Mouse (Mus musculus): ENCODE data around the gene Akt1. TPM values are rescaled to one million over a fixed set of nuclear protein-coding genes. Genes with fewer than 3 reads are reported as not detected.

The Akt1 gene
- polyA plus RNA-seq (2016; fragmentation: Nextera tagmentation; extraction: Ambion mirVana), result 76.6 and 81.8 TPM in 2 replicates

DNA sequence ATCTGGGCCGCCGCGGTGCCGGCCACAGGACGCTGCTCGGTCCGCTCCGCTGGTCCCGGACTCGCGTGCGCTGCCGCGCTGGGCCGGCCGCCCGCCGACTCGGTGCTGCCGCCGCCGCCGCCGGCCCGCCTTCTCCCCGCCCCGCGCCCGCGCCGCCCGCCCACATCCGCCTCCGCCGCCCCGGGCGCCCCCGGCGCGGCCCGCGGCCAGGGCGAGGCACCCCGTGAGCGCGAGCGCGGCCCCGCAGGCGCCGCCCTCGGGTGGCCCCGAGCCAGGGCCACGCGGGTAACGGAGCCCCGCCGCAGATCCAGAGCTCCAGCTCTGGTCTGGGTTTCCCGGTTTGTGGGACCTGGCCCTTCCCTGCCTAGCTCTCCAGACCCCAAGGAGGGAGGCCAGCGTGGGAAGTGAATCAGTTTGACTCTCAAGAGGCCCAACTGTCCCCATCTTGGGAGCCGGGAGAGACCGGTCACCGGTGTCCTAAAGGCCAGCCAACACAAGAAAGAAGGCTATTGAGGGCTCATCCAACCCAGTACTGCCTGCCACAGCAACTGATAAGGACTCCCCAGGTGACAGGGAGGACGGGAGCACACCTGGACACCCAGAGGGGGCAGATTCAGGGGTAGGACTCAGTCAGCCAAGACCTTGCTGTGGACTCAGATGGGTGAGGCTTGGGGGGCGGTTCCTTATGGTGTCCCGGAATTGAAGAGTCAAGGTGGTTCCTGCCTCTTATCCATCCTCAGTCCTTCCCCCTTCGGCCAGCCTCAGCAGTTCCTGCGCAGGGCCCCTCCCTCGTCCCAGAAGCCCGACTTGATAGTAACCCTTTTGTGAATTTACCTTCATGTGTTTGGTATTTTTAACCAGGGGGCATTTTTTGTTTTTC is at the start of gene Akt1:
Akt1 (minus strand) TSS at position 753 of the 880 bp plus-strand sequence.
- Histone ChIP-seq H3K4me3 (peak within 1 kb of the TSS; percentile 90), H3K9ac (peak within 1 kb of the TSS; percentile 94), H3K36me3 (peaks cover 25% of the 10 kb centered on the region), H3K4me1 (peaks cover 71% of the 10 kb centered on the region), H3K9me3 (replicated peaks) (no peaks in the 10 kb centered on the region), H3K27ac (peak within 1 kb of the TSS; percentile 87), H3K27me3 (replicated peaks) (peaks cover 35% of the 10 kb centered on the region), H3K4me2 (peak within 1 kb of the TSS; percentile 98)
- ATAC-seq, result peak; percentile 65
- WGBS (ENCODE audit: insufficient replicate concordance), result under 1% methylated on average over 53 of the region's 70 CpGs

DNA sequence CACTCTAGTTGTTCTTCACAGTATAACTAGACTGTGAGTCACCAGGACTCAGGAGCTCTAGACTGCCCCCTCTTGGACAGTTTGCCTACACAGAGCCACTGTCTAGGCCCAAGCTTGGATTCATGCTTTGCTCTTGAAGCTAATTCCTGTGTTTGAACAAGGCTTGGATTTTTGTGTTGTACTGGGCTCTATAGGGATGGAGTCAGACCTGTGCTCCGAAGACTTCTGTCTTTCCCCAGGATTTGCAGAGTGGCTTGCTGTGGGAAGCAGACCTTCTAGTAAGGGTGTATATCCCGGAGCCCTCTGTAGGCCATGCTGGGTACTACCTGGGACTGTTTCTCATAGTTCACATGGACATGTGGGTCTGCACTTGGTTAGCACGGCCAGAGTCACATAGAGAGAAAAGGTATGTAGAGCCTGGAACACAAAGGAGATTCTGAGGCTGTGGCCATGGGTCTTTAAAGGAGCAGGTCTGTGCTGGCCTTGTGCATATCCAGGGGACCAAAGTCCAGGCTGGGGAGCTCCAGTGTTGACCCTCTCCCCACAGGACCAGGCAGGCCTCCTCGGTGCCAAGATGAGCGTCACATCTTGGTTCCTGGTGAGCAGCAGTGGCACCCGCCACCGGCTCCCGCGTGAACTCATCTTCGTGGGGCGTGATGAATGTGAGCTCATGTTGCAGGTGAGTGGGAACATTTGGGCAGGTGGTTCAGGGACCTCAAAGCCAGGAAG is 49.6 kb upstream of the Akt1 start:
- H3K27ac ChIP-seq, result no peak overlapping the region
- no peak overlapping the region for H3K4me3 ChIP-seq
- no peaks in the 10 kb centered on the region for H3K9me3 ChIP-seq (replicated peaks)
- peaks cover 72% of the 10 kb centered on the region for H3K27me3 ChIP-seq (replicated peaks)
- ATAC-seq, result no peak
- no peak overlapping the region for H3K4me2 ChIP-seq
- no peaks in the 10 kb centered on the region for H3K36me3 ChIP-seq
- WGBS (ENCODE audit: insufficient replicate concordance), result 60% methylated on average over 11 of the region's 11 CpGs
- H3K9ac ChIP-seq, result no peak overlapping the region
- peaks cover 15% of the 10 kb centered on the region for H3K4me1 ChIP-seq

DNA sequence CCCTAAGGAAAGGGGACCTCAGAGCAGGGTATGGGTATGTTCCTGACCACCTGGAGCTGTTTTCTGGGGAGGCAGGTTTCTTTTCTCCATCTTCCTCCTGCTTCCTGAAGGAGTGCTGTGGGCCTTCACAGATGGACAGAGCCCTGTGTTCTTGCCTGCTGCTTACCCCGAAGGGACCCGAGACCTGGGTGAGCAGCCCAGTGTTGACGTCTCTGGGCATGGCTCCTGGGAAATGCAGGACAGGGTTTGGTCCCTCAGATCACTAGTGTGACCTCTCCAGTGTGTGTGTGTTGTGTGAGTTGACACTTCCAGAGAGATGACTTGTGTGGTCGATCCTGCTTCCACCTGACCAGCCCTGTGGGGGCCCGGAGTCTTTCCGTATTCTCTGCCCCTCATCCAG is 48.8 kb upstream of the Akt1 start:
- Histone ChIP-seq H3K9me3 (replicated peaks) (no peaks in the 10 kb centered on the region), H3K4me2 (peak overlapping the region; percentile 84; the same call in 1 of the 2 replicates), H3K9ac (no peak overlapping the region), H3K4me3 (peak overlapping the region; percentile 64; the same call in 1 of the 2 replicates), H3K4me1 (peaks cover 17% of the 10 kb centered on the region), H3K27ac (no peak overlapping the region), H3K36me3 (no peaks in the 10 kb centered on the region), H3K27me3 (replicated peaks) (peaks cover 80% of the 10 kb centered on the region)
- no peak for ATAC-seq
- WGBS (ENCODE audit: insufficient replicate concordance), result 73% methylated on average over 6 of the region's 6 CpGs

DNA sequence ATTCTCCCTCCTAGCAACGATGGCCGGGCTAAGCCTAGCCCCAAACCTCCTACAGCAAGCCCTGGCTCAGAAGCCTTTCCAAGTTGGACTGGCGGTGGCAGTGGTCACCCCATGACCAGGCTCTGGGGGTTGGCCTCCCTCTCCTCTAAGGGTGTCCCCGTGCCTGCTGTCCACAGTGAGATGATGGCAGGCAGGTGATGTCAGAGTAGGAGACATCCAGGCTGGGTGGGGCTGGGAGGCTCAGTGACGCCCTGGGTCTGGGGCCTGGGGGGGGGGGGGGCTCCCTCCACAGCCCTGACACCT is 48.3 kb upstream of the Akt1 start:
- H3K4me1 ChIP-seq, result peaks cover 17% of the 10 kb centered on the region
- peak overlapping the region; percentile 62; the same call in 1 of the 2 replicates for H3K9ac ChIP-seq
- H3K27me3 ChIP-seq (replicated peaks), result peaks cover 80% of the 10 kb centered on the region
- WGBS (ENCODE audit: insufficient replicate concordance), result 19% methylated on average over 5 of the region's 5 CpGs
- no peak overlapping the region for H3K27ac ChIP-seq
- peak overlapping the region; percentile 84 for H3K4me2 ChIP-seq
- H3K36me3 ChIP-seq, result no peaks in the 10 kb centered on the region
- peak overlapping the region; percentile 64 for H3K4me3 ChIP-seq
- ATAC-seq, result peak; percentile 16; the same call in 1 of the 2 replicates
- H3K9me3 ChIP-seq (replicated peaks), result no peaks in the 10 kb centered on the region

DNA sequence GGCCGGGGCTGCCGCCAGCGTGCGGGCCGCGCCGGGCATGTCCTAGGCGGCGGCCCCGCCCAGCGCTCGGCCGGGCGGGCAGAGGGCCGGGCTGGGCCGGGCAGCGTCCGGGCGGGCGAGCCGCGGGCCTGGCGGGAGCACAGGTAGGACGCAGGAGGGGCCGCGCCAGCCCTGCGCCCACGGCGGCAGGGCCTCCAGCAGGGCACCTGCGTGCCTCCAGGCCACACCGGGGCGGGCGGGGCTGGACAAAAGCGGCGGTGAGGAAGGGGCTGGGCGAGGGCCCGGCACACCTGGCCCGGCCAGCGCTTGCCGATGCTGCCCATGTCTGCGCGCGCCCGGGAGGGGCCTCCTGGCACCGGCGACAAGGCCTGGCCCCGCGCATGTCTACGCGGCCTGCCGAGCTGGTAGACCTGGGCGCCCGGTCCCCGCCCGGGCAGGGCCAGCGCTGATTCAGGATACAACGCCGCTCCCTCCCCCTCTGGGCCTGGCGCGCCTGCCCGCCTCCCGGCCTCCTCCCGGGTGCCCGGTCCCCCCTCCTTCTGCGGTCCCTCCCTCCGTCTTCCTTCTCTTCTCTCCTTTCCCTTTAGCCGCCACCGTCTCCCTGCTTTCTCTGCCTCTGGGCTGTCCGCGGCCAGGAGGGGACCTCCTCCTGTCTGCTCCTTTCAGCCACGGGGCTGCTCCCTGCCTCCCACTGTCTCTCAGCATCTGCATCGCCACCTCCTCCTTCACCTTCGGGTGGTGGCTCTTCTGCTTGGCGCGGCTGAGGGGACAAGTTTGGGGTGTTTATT is 47.8 kb upstream of the Akt1 start:
- peak; percentile 6; the same call in 1 of the 2 replicates for ATAC-seq
- H3K4me1 ChIP-seq, result peaks cover 17% of the 10 kb centered on the region
- H3K27ac ChIP-seq, result peak overlapping the region; percentile 65
- H3K27me3 ChIP-seq (replicated peaks), result peaks cover 76% of the 10 kb centered on the region
- H3K4me2 ChIP-seq, result peak overlapping the region; percentile 84
- no peaks in the 10 kb centered on the region for H3K9me3 ChIP-seq (replicated peaks)
- peak overlapping the region; percentile 62 for H3K9ac ChIP-seq
- WGBS (ENCODE audit: insufficient replicate concordance), result under 1% methylated on average over 54 of the region's 75 CpGs
- H3K4me3 ChIP-seq, result peak overlapping the region; percentile 64
- peaks cover 4% of the 10 kb centered on the region; the same call in 1 of the 2 replicates for H3K36me3 ChIP-seq

DNA sequence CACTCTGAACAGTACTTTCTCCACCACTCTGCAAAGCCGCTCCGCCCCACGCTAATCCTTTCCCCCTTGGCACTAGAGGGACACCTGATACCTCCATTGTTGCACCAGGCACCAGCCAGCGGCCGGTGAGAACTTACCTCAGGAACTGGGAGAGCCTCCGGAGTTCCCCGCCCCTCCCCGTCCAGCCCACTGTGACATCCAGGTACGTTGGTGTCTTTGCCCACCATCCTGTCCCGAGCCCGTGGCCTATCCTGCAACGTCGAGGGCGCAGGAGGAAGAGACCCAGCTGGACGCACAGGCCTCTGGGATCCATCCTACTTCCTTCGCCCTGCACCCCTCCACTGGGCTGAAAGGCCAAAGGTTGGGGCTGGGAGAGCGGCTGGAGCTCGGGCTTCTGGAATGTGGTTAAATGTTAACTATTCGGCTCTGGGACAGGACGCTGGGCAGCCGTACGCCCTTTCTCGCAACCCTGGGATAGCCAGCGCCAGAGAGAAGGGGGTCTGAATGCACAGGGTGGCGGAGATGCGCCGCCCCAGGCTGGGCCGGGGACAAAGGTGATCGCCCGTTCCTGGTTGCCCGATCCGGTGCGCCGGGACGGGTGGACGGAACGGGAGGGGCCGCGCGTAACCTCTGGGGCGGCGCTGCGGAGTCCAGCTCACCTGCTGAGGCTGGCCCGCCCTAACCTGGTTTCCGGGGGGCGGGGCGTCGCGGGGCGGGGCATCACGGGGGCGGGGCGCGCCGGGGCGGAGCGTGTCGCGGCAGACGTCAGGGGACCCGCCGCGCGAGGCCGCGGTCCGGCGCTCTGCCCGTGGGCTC is 46.9 kb upstream of the Akt1 start:
- peak overlapping the region; percentile 64 for H3K4me3 ChIP-seq
- peak overlapping the region; percentile 71 for H3K27ac ChIP-seq
- WGBS (ENCODE audit: insufficient replicate concordance), result 6% methylated on average over 60 of the region's 69 CpGs
- no peaks in the 10 kb centered on the region for H3K9me3 ChIP-seq (replicated peaks)
- H3K27me3 ChIP-seq (replicated peaks), result peaks cover 74% of the 10 kb centered on the region
- H3K4me1 ChIP-seq, result peaks cover 17% of the 10 kb centered on the region
- peak; percentile 71 for ATAC-seq
- peaks cover 4% of the 10 kb centered on the region; the same call in 1 of the 2 replicates for H3K36me3 ChIP-seq
- peak overlapping the region; percentile 39 for H3K9ac ChIP-seq
- peak overlapping the region; percentile 84 for H3K4me2 ChIP-seq

DNA sequence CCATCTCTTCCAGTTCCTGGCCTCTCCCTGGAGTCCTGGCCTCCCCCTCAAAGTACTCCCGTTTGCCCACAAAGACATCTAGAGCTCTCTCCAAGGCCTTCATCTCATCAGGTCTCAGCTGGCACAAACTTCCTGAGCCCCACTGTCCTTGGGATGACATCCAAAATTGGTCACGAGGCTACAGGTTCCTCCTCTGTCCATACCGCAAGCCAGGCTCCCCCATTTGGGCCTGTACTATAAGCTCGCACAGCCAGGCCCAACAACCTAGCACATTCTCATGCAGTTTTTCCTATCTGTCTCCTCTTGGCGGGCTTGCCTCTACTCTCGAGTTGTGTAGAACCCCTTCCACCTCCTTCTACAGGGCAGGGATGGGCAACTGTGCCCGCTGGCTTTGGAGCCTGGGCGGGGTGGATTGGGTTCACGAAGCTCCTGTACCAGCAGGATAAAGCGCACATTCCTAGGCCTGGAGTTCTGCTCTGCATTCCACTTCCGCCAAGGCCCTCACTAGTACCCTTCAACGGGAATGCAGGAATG is 46.3 kb upstream of the Akt1 start:
- peak; percentile 2; the same call in 1 of the 2 replicates for ATAC-seq
- WGBS (ENCODE audit: insufficient replicate concordance), result 43% methylated on average over 12 of the region's 12 CpGs
- H3K4me1 ChIP-seq, result peaks cover 17% of the 10 kb centered on the region
- H3K27ac ChIP-seq, result peak overlapping the region; percentile 71
- H3K36me3 ChIP-seq, result peaks cover 4% of the 10 kb centered on the region; the same call in 1 of the 2 replicates
- H3K4me3 ChIP-seq, result peak overlapping the region; percentile 64
- H3K9ac ChIP-seq, result peak overlapping the region; percentile 39
- H3K4me2 ChIP-seq, result peak overlapping the region; percentile 84
- no peaks in the 10 kb centered on the region for H3K9me3 ChIP-seq (replicated peaks)
- peaks cover 73% of the 10 kb centered on the region for H3K27me3 ChIP-seq (replicated peaks)

DNA sequence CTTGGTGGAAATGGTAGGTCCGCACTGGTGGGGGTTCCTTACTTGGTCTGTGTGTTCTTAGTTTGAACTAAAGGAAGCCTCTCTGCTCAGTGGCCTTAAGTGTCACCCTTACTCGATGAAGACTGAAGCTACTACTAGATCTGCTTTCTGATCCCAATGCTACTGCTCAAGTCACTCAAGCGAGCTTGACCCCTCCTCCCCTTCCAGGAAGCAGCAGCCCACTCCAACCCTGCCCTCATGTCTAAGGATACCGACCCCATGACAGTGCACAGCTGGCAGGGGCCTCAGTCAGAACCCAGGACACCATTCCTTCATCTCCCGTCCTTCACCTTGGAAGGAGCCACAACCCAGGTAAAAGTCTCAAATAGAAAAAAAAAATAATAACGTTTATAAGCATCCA is 45.5 kb upstream of the Akt1 start, which contains the start of gene Cep170b:
Cep170b (plus strand) TSS at position 240 of the 400 bp plus-strand sequence.
- Histone ChIP-seq H3K4me1 (peaks cover 17% of the 10 kb centered on the region), H3K27me3 (replicated peaks) (peaks cover 72% of the 10 kb centered on the region), H3K9ac (peak within 1 kb of the TSS; percentile 39), H3K4me3 (peak within 1 kb of the TSS; percentile 64), H3K4me2 (peak within 1 kb of the TSS; percentile 84), H3K27ac (peak within 1 kb of the TSS; percentile 71), H3K36me3 (peaks cover 4% of the 10 kb centered on the region; the same call in 1 of the 2 replicates), H3K9me3 (replicated peaks) (no peaks in the 10 kb centered on the region)
- 51% methylated on average over 6 of the region's 6 CpGs for WGBS (ENCODE audit: insufficient replicate concordance)
- ATAC-seq, result no peak

DNA sequence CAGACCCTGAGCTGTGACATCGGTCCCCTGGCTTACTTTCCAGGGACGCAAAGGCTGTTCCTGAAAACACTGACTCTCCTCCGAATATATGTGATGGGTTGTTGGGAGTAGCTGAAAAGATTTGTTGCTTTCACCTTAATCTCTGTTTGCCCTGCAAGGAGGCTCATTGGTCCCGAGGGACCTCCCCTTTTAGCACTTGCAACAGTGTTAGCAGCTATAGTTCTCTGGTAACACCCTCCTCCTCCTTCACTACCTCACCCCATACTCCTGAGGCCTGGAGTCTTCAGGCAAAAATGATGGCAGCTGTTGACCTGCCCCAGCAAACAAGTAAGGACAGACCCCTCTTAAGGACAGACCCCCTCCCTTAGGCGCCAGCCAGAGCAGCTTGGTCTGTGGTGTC is 44.3 kb upstream of the Akt1 start:
- ATAC-seq, result no peak

DNA sequence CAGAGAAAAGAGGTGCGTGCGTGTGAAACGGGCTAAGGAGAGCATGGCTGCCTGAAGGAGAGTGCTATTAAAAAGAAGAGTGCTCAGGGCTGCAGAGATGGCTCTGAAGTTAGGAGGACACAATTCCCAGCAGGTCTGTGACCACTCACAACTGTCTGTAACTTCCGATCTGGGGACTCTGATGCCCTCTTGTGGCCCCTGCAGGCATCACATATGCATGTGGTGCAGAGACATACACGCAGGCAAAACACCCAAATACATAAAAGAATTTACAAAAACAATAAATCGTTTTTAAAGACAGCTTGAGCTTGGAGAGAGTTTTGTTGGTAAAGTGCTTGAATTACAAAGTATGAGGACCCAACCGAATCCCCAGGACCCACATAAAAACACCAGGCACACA is 42.5 kb upstream of the Akt1 start:
- Histone ChIP-seq H3K9ac (no peak overlapping the region), H3K4me3 (no peak overlapping the region), H3K4me2 (no peak overlapping the region), H3K27me3 (replicated peaks) (peaks cover 41% of the 10 kb centered on the region), H3K27ac (no peak overlapping the region), H3K9me3 (replicated peaks) (no peaks in the 10 kb centered on the region), H3K36me3 (peaks cover 4% of the 10 kb centered on the region; the same call in 1 of the 2 replicates), H3K4me1 (peaks cover 8% of the 10 kb centered on the region)
- 24% methylated on average over 7 of the region's 7 CpGs for WGBS (ENCODE audit: insufficient replicate concordance)
- ATAC-seq, result no peak

More for the DNA sequence above, 44.3 kb upstream of the Akt1 start:
- Histone ChIP-seq H3K36me3 (peaks cover 4% of the 10 kb centered on the region; the same call in 1 of the 2 replicates), H3K9ac (no peak overlapping the region), H3K27ac (no peak overlapping the region), H3K27me3 (replicated peaks) (peaks cover 60% of the 10 kb centered on the region), H3K4me3 (no peak overlapping the region), H3K4me1 (peaks cover 17% of the 10 kb centered on the region), H3K4me2 (no peak overlapping the region), H3K9me3 (replicated peaks) (no peaks in the 10 kb centered on the region)
- 45% methylated on average over 5 of the region's 5 CpGs for WGBS (ENCODE audit: insufficient replicate concordance)
